Mouse (Mus musculus) ovary, adult 10 weeks (tissue): ENCODE results near the gene Fgfr2. TPM values are rescaled to one million over a fixed set of nuclear protein-coding genes. Genes with fewer than 3 reads are reported as not detected.

Source experiments
- polyA plus RNA-seq: library from polyadenylated mRNA; stranded (reverse); fragments of 350-450 nt; fragmentation: Illumina TruSeq; extraction: RNeasy Lipid Tissue Mini Kit (QIAGEN cat#74804); gene quantifications from one replicate; pipeline ENCODE4 v1.2.3, GENCODE M21; 2014

Fgfr2 gene
- 131 TPM for polyA plus RNA-seq

GRCm38 (mm10) chr7:133123244-133123998, at the start of gene Fgfr2:
Gene Fgfr2 (minus strand): TSS chr7:133123350.

GRCm38 (mm10) chr7:133123999-133124700, 1.0 kb upstream of the Fgfr2 start, which contains the start of gene Ctbp2:
Gene Ctbp2 (minus strand): TSS chr7:133124354.

GRCm38 (mm10) chr7:132930850-132931559, 192.1 kb downstream of the Fgfr2 start, which contains the start of gene Zranb1:
Gene Zranb1 (plus strand): TSS chr7:132931142.

GRCm38 (mm10) chr7:132859042-132859958, 263.9 kb downstream of the Fgfr2 start, which contains the start of gene Abraxas2:
Gene Abraxas2 (plus strand): TSS chr7:132859225.

GRCm38 (mm10) chr7:132852173-132852844, 270.8 kb downstream of the Fgfr2 start, which contains the start of gene Eef1akmt2:
Gene Eef1akmt2 (minus strand): TSS chr7:132852673.

GRCm38 (mm10) chr7:132813416-132814088, 309.6 kb downstream of the Fgfr2 start, which contains the start of gene Fam53b:
Gene Fam53b (minus strand): TSS chr7:132813886.

GRCm38 (mm10) chr7:132610468-132611318, 512.5 kb downstream of the Fgfr2 start, which contains the start of gene Lhpp:
Gene Lhpp (plus strand): TSS chr7:132610638.

GRCm38 (mm10) chr7:132599071-132599975, 523.8 kb downstream of the Fgfr2 start, which contains the start of gene Nkx1-2:
Gene Nkx1-2 (minus strand): TSS chr7:132599637.

GRCm38 (mm10) chr7:132576116-132576650, 547.0 kb downstream of the Fgfr2 start, which contains the start of gene Oat:
Gene Oat (minus strand): TSS chr7:132576398.

GRCm38 (mm10) chr7:132317036-132317541, 806.1 kb downstream of the Fgfr2 start, which contains the start of gene Chst15:
Gene Chst15 (minus strand): TSS chr7:132317228.

GRCm38 (mm10) chr7:132154368-132154961, 968.7 kb downstream of the Fgfr2 start, which contains the start of gene Cpxm2:
Gene Cpxm2 (minus strand): TSS chr7:132154739.

GRCm38 (mm10) chr7:131966023-131966915, 1156.9 kb downstream of the Fgfr2 start, which contains the start of gene Gpr26:
Gene Gpr26 (plus strand): TSS chr7:131966460.

GRCm38 (mm10) chr7:131559986-131560696, 1563.0 kb downstream of the Fgfr2 start, which contains the start of gene Bub3:
Gene Bub3 (plus strand): TSS chr7:131560222.

GRCm38 (mm10) chr7:131548473-131548872, 1574.7 kb downstream of the Fgfr2 start, which contains the start of gene Hmx2:
Gene Hmx2 (plus strand): TSS chr7:131548773.

